Mouse (Mus musculus): ENCODE results near the gene Tuft1. TPM values are rescaled to one million over a fixed set of nuclear protein-coding genes. Genes with fewer than 3 reads are reported as not detected.

Tuft1 gene
- polyA plus RNA-seq, 1 experiment from 2014 or later: 13.2 TPM

DNA sequence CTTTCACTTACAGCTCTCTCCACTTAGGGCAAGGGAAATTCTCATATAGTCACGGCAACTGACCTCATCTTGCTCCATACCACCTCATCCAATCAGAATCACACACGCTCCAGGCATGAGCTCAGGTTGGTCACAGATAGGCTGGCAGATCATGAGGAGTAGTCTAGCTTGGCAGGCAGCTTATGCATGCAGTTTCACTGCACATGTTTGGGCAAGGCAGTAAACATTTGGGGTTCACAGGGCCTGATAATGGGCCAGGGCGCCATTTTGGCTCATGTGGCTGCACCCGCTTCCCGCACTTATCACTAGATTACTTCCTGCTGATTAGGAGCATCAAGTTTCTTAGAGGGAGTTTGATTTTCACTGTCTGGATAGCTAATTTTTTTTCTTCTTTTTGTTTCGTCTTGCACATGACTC, 62.8 kb downstream of the Tuft1 start:
- H3K9me3 ChIP-seq (ENCODE audit: control insufficient read depth, low read depth, low read length): no peaks in the 10 kb centered on the region
- no peak overlapping the region for H3K9ac ChIP-seq (replicated peaks; ENCODE audit: low read depth, low read length)
- H3K4me3 ChIP-seq (ENCODE audit: low read depth, low read length): no peak overlapping the region
- WGBS: 82% methylated on average over 6 of the region's 6 CpGs
- no peak overlapping the region for H3K27ac ChIP-seq (ENCODE audit: low read length)
- no peaks in the 10 kb centered on the region for H3K27me3 ChIP-seq (ENCODE audit: control insufficient read depth, insufficient read depth, low read length)
- no peak overlapping the region for H3K4me2 ChIP-seq (replicated peaks; ENCODE audit: low read depth, low read length)
- no peaks in the 10 kb centered on the region for H3K4me1 ChIP-seq (ENCODE audit: control insufficient read depth, insufficient read depth, low read length)
- no peak for ATAC-seq (ENCODE audit: insufficient number of reproducible peaks, insufficient read depth, low FRiP score, low read depth)
- no peaks in the 10 kb centered on the region for H3K36me3 ChIP-seq (ENCODE audit: control insufficient read depth, insufficient read depth, low read length)

DNA sequence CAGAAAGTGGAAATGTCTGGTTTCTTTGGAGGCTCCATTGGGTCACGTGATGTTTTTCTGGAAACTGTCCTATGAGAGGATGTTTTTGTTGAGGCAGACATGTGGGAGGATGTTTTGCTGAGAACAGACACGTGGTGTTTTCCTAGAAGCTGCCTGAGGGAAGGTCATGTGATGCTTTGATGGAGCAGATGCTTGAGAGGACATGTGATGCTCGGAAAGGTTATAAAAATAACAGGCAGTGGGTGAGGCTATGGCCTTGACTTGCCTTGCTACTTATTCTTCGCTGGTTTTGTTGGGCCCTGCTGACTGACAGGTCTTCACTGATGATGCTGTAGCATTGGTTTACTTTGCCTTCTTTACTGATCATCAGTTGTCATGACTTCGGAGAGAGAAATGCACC, 67.6 kb downstream of the Tuft1 start:
- WGBS: 73% methylated on average over 5 of the region's 5 CpGs
- Histone ChIP-seq H3K9ac (replicated peaks; ENCODE audit: low read depth, low read length) (no peak overlapping the region), H3K4me2 (replicated peaks; ENCODE audit: low read depth, low read length) (no peak overlapping the region), H3K27me3 (ENCODE audit: control insufficient read depth, insufficient read depth, low read length) (no peaks in the 10 kb centered on the region), H3K9me3 (ENCODE audit: control insufficient read depth, low read depth, low read length) (no peaks in the 10 kb centered on the region), H3K36me3 (ENCODE audit: control insufficient read depth, insufficient read depth, low read length) (no peaks in the 10 kb centered on the region), H3K27ac (ENCODE audit: low read length) (no peak overlapping the region), H3K4me1 (ENCODE audit: control insufficient read depth, insufficient read depth, low read length) (no peaks in the 10 kb centered on the region), H3K4me3 (ENCODE audit: low read depth, low read length) (no peak overlapping the region)
- no peak for ATAC-seq (ENCODE audit: insufficient number of reproducible peaks, insufficient read depth, low FRiP score, low read depth)

DNA sequence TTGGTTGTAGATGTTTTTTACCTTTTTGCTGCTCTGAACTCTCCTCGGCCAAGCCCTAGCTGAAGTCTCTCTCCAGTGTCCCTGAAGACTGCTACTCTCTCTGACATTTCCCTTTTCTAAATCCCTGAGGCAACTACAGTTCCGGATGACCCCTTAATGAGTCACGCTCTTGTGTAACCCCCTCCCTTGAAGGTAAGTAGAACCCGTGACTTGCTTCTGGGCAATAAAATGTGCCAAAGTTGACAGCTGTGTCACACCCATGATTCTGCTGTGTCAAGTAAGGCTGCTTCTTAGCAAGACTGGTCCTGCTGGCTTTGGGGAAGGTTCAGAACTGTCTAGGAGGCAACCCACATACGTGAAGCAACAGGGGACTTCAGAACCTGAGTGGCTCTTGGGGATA, 70.7 kb downstream of the Tuft1 start:
- 67% methylated on average over 5 of the region's 5 CpGs for WGBS
- ATAC-seq (ENCODE audit: insufficient number of reproducible peaks, insufficient read depth, low FRiP score, low read depth): no peak
- H3K9me3 ChIP-seq (ENCODE audit: control insufficient read depth, low read depth, low read length): no peaks in the 10 kb centered on the region
- no peak overlapping the region for H3K4me3 ChIP-seq (ENCODE audit: low read depth, low read length)
- no peaks in the 10 kb centered on the region for H3K27me3 ChIP-seq (ENCODE audit: control insufficient read depth, insufficient read depth, low read length)
- H3K36me3 ChIP-seq (ENCODE audit: control insufficient read depth, insufficient read depth, low read length): no peaks in the 10 kb centered on the region
- H3K4me1 ChIP-seq (ENCODE audit: control insufficient read depth, insufficient read depth, low read length): no peaks in the 10 kb centered on the region
- H3K4me2 ChIP-seq (replicated peaks; ENCODE audit: low read depth, low read length): no peak overlapping the region
- H3K27ac ChIP-seq (ENCODE audit: low read length): no peak overlapping the region
- no peak overlapping the region for H3K9ac ChIP-seq (replicated peaks; ENCODE audit: low read depth, low read length)

DNA sequence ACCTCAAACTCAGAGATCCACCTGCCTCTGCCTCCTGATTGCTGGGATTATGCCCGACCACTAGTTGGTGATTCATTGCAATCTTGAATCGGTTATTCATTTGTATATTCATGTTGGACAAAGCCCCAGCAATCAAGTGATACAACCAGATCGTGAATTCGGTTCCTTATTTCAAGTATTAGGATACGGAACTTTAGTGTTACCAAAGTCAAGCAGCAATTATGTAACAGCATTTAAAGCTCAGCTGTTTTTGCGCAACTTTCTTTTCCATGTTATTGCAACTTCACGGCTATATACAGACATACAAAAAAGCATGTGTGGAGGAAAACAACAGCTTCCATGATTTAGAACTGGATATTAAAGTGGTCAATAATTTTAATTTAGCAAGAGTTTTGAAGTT, 75.7 kb downstream of the Tuft1 start:
- 73% methylated on average over 7 of the region's 7 CpGs for WGBS

DNA sequence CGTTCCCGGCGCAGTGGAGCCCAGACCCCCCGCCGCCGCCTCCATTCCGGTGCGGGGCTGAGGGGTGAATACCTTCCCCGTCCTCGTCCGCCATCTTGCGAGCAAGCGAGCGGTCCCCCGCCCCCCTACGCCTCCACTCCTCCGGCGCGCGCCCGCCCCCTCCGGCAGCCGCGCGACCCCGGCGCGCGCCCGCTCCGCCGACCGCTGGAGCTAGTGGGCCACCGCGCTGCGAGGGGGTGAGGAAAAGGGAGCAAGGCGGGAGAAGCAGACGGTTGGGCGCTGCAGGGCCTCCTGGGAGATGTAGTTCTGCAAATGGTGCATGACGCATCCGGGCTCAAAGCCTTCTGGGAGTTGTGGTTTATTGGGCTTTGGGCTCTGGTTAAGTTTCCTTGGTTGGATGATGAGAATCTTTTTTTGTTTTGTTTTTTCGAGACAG, 76.2 kb downstream of the Tuft1 start, which contains the start of gene Snx27:
Gene Snx27 (minus strand): TSS at position 261 of the 436 bp plus-strand sequence.
- H3K4me1 ChIP-seq (ENCODE audit: control insufficient read depth, insufficient read depth, low read length): peaks cover 18% of the 10 kb centered on the region
- peak; percentile 98 for ATAC-seq (ENCODE audit: insufficient number of reproducible peaks, insufficient read depth, low FRiP score, low read depth)
- WGBS: under 1% methylated on average over 42 of the region's 42 CpGs
- no peaks in the 10 kb centered on the region for H3K9me3 ChIP-seq (ENCODE audit: control insufficient read depth, low read depth, low read length)
- peak within 1 kb of the TSS; percentile 74 for H3K27ac ChIP-seq (ENCODE audit: low read length)
- peak within 1 kb of the TSS; percentile 78 for H3K9ac ChIP-seq (replicated peaks; ENCODE audit: low read depth, low read length)
- H3K4me3 ChIP-seq (ENCODE audit: low read depth, low read length): peak within 1 kb of the TSS; percentile 85
- no peaks in the 10 kb centered on the region for H3K27me3 ChIP-seq (ENCODE audit: control insufficient read depth, insufficient read depth, low read length)
- no peaks in the 10 kb centered on the region for H3K36me3 ChIP-seq (ENCODE audit: control insufficient read depth, insufficient read depth, low read length)
- H3K4me2 ChIP-seq (replicated peaks; ENCODE audit: low read depth, low read length): peak within 1 kb of the TSS; percentile 88

More for the DNA sequence above, 75.7 kb downstream of the Tuft1 start:
- Histone ChIP-seq H3K9ac (replicated peaks; ENCODE audit: low read depth, low read length) (no peak overlapping the region), H3K4me3 (ENCODE audit: low read depth, low read length) (peak overlapping the region; percentile 85; the same call in 1 of the 2 replicates), H3K9me3 (ENCODE audit: control insufficient read depth, low read depth, low read length) (no peaks in the 10 kb centered on the region), H3K4me1 (ENCODE audit: control insufficient read depth, insufficient read depth, low read length) (peaks cover 18% of the 10 kb centered on the region), H3K4me2 (replicated peaks; ENCODE audit: low read depth, low read length) (no peak overlapping the region), H3K27me3 (ENCODE audit: control insufficient read depth, insufficient read depth, low read length) (no peaks in the 10 kb centered on the region), H3K27ac (ENCODE audit: low read length) (no peak overlapping the region), H3K36me3 (ENCODE audit: control insufficient read depth, insufficient read depth, low read length) (no peaks in the 10 kb centered on the region)
- no peak for ATAC-seq (ENCODE audit: insufficient number of reproducible peaks, insufficient read depth, low FRiP score, low read depth)

DNA sequence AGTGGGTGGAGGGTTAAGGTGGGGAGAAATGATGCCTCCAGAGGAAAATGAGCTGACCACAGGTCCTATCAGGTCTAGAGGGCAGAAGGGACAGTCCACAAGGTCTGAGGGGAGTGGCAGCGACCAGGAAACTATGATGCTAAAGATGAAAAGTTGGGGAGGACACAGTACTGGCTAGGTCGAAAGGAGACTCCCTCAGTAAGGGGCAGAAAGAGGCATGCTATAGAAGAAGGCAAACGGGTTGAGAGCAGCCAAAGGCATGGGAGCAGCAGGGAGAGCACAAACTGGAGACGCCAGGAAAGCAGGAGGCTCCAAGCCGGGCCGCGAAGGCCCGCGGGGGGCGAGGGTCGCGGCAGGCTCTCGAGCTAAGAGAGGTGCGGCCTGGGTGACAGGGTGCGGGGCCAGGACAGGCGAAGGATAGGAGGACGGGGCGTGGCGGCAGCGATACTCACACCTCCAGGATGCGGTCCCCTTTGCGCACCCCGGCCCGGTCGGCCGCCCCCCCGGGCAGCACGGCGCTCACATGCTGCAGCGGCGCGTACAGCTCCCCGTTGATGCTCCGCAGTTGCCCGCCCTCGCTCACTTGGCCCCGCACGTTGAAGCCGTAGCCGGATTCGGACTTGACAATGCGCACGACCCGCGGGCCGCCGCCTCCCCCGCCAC, 76.7 kb downstream of the Tuft1 start:
- peak overlapping the region; percentile 74 for H3K27ac ChIP-seq (ENCODE audit: low read length)
- WGBS: under 1% methylated on average over 47 of the region's 48 CpGs
- peak overlapping the region; percentile 88 for H3K4me2 ChIP-seq (replicated peaks; ENCODE audit: low read depth, low read length)
- H3K9ac ChIP-seq (replicated peaks; ENCODE audit: low read depth, low read length): peak overlapping the region; percentile 78
- no peaks in the 10 kb centered on the region for H3K36me3 ChIP-seq (ENCODE audit: control insufficient read depth, insufficient read depth, low read length)
- H3K4me3 ChIP-seq (ENCODE audit: low read depth, low read length): peak overlapping the region; percentile 85
- H3K27me3 ChIP-seq (ENCODE audit: control insufficient read depth, insufficient read depth, low read length): no peaks in the 10 kb centered on the region
- ATAC-seq (ENCODE audit: insufficient number of reproducible peaks, insufficient read depth, low FRiP score, low read depth): peak; percentile 66
- no peaks in the 10 kb centered on the region for H3K9me3 ChIP-seq (ENCODE audit: control insufficient read depth, low read depth, low read length)
- peaks cover 18% of the 10 kb centered on the region for H3K4me1 ChIP-seq (ENCODE audit: control insufficient read depth, insufficient read depth, low read length)

DNA sequence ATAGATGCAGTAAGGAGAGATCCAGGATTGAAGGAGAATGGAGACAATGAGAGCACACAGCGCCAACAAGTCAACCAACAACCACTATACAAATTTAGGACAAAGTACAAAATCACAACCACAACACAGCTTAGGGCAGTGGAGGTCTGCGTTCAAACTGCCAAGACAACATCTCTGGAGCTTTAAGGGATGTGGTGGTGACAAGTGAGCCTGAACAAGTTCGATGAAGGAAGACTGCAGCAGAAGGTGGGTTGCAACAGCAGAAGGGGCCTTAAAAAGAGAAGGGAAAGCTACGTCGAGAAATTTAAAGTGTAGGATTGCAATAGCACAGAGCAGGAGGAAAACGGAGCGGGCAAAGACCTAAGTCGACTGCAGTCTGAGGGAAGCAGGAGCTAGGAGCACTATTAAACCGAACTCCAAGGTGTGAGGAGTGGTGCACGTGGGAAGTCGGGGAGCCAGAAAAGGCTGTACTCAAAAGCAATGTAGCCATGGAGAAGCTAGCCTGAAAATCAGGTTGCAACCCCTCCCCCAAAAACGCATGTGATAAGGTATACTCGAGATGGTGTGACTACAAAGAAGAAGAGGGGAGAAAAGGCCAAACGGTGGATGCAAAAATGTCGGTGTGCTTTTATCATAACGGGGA, 77.4 kb downstream of the Tuft1 start:
- Histone ChIP-seq H3K27me3 (ENCODE audit: control insufficient read depth, insufficient read depth, low read length) (no peaks in the 10 kb centered on the region), H3K27ac (ENCODE audit: low read length) (peak overlapping the region; percentile 74; the same call in 1 of the 2 replicates), H3K4me3 (ENCODE audit: low read depth, low read length) (peak overlapping the region; percentile 85), H3K9ac (replicated peaks; ENCODE audit: low read depth, low read length) (peak overlapping the region; percentile 78), H3K36me3 (ENCODE audit: control insufficient read depth, insufficient read depth, low read length) (no peaks in the 10 kb centered on the region), H3K4me1 (ENCODE audit: control insufficient read depth, insufficient read depth, low read length) (peaks cover 18% of the 10 kb centered on the region), H3K4me2 (replicated peaks; ENCODE audit: low read depth, low read length) (peak overlapping the region; percentile 88), H3K9me3 (ENCODE audit: control insufficient read depth, low read depth, low read length) (no peaks in the 10 kb centered on the region)
- 3% methylated on average over 16 of the region's 16 CpGs for WGBS
- ATAC-seq (ENCODE audit: insufficient number of reproducible peaks, insufficient read depth, low FRiP score, low read depth): no peak

DNA sequence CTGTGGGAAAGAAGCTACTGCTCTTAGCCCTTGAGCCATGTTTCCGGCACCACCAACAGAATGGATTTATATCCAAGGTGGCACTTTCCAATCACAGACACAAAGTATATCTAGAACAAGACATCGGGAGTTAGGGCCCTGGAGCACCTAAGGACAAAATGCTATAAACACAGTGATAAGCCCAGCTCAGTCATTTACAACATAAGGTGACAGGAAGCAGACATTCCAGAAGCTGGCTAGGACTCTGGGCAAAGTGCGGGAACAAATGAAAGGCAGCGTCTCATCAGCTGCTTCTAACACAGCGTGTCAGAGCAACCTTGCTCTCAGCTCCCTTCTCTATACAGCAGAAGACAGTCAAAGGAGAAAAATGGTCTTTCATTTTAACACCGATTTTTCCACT, 84.2 kb downstream of the Tuft1 start:
- no peaks in the 10 kb centered on the region for H3K27me3 ChIP-seq (ENCODE audit: control insufficient read depth, insufficient read depth, low read length)
- ATAC-seq (ENCODE audit: insufficient number of reproducible peaks, insufficient read depth, low FRiP score, low read depth): no peak
- H3K4me1 ChIP-seq (ENCODE audit: control insufficient read depth, insufficient read depth, low read length): peaks cover 9% of the 10 kb centered on the region
- no peaks in the 10 kb centered on the region for H3K36me3 ChIP-seq (ENCODE audit: control insufficient read depth, insufficient read depth, low read length)
- no peak overlapping the region for H3K4me3 ChIP-seq (ENCODE audit: low read depth, low read length)
- no peaks in the 10 kb centered on the region for H3K9me3 ChIP-seq (ENCODE audit: control insufficient read depth, low read depth, low read length)
- no peak overlapping the region for H3K9ac ChIP-seq (replicated peaks; ENCODE audit: low read depth, low read length)
- 72% methylated on average over 6 of the region's 6 CpGs for WGBS
- no peak overlapping the region for H3K4me2 ChIP-seq (replicated peaks; ENCODE audit: low read depth, low read length)
- H3K27ac ChIP-seq (ENCODE audit: low read length): no peak overlapping the region

All from stomach, embryonic 14.5 days (tissue).